ENCODE assay signal across 8 mouse cellular contexts in genomic region chr11:48823536-48823972, GRCm38 (mm10). TPM values are rescaled to one million over a fixed set of nuclear protein-coding genes. Genes with fewer than 3 reads are reported as not detected.
A peak's percentile ranks its signal among the peaks of the same experiment; 100 is the strongest.
DNase-seq lines count a peak whose midpoint lies in the region; ATAC-seq and TF ChIP-seq lines count a peak whose summit lies in the region.

No protein-coding gene starts in this region.

- no peak for DNase-seq in G1E (ENCODE audit: low spot score)
- peak; percentile 30 for DNase-seq in left cerebral cortex, postnatal 4 days
- DNase-seq in spleen, adult 12 weeks (ENCODE audit: low spot score): peak; percentile 76
- no peak for DNase-seq in urinary bladder, adult 2 months (ENCODE audit: low spot score)

- TF ChIP-seq CTCF in G1E (IDR thresholded peaks at IDR 0.05; ENCODE audit: low read depth, low read length): no peak
- TF ChIP-seq CTCF in bone marrow, adult 2 months (IDR thresholded peaks at IDR 0.05; ENCODE audit: control insufficient read depth, insufficient read depth, low read length): no peak

- H3K4me1 ChIP-seq in G1E (ENCODE audit: insufficient read depth, low read depth, low read length): peaks cover 48% of the 10 kb centered on the region
- H3K4me1 ChIP-seq in bone marrow, adult 2 months (ENCODE audit: control insufficient read depth, insufficient read depth, low read length): no peaks in the 10 kb centered on the region; the same call in 1 of the 2 replicates

- H3K27ac ChIP-seq in bone marrow, adult 2 months (ENCODE audit: control insufficient read depth, insufficient read depth, low read depth, low read length, poor library complexity): no peak overlapping the region

- no peaks in the 10 kb centered on the region for H3K27me3 ChIP-seq in G1E (ENCODE audit: insufficient read depth, low read length)

- H3K4me3 ChIP-seq in G1E (ENCODE audit: low read depth, low read length): peak overlapping the region; percentile 55; the same call in 1 of the 2 replicates
- peak overlapping the region; percentile 24 for H3K4me3 ChIP-seq in bone marrow, adult 2 months (replicated peaks; ENCODE audit: control insufficient read depth, low read depth, low read length)

- intact Hi-C loops in left cerebral cortex, postnatal 4 days (cut with DNase I): loop anchor here (2.0 to 5.0 kb wide), 2 partner anchors 13 to 34 kb away; no protein-coding TSS in a partner anchor

- no peaks in the 10 kb centered on the region for H3K36me3 ChIP-seq in G1E (replicated peaks)

- no peak for TF ChIP-seq POLR2A in bone marrow, adult 2 months (IDR thresholded peaks at IDR 0.05; ENCODE audit: borderline replicate concordance, control insufficient read depth, low read depth, low read length)

- H3K9me3 ChIP-seq in G1E (replicated peaks): peaks cover 5% of the 10 kb centered on the region

- 1% methylated on average over 15 of the region's 15 CpGs for WGBS in bone marrow, adult 2 months

- ATAC-seq in G1E (ENCODE audit: extremely low read depth, insufficient number of reproducible peaks, low FRiP score, poor library complexity, severe bottlenecking): peak; percentile 36; the same call in 1 of the 2 replicates
- ATAC-seq in erythroblast, adult 5-6 weeks (replicated peaks; ENCODE audit: low FRiP score, poor library complexity, severe bottlenecking): peak; percentile 61
- peak; percentile 51 to 76 for ATAC-seq in hematopoietic stem cell, adult 5-6 weeks (replicated peaks in 1 of 2; ENCODE audit: insufficient read depth in 1 of 2, low FRiP score in 2 of 2, low TSS enrichment in 1 of 2, low read depth in 1 of 2, poor library complexity in 2 of 2, severe bottlenecking in 2 of 2)
- peak; percentile 75 for ATAC-seq in megakaryocyte-erythroid progenitor cell, adult 5-6 weeks (replicated peaks; ENCODE audit: low FRiP score, low TSS enrichment, poor library complexity, severe bottlenecking)

RNA-seq across cellular contexts. Expression of gene Trim7, which starts 2.4 kb away (rescaled TPM):
- total RNA-seq in G1E (2014; fragmentation: Nextera tagmentation) (1.2 and 4.0 TPM in 2 replicates), G1E (2017) (2.3 and 3.0 TPM in 2 replicates)
- 0.59 and 0.67 TPM in 2 replicates for polyA plus RNA-seq in G1E (2012)
- 8.4 and 14.4 TPM in 2 replicates for polyA plus RNA-seq in bone marrow, adult 2 months (2011; ENCODE audit: insufficient read depth, insufficient read length, low replicate concordance, missing spikeins)
- not detected in 2 replicates for total RNA-seq in erythroblast, adult 5-6 weeks (2015; ENCODE audit: low replicate concordance)
- 0.42 TPM in 1 of 2 replicates, not detected in the other for total RNA-seq in erythroblast, adult 5-6 weeks (2017; ENCODE audit: low replicate concordance)
- total RNA-seq in hematopoietic stem cell, adult 5-6 weeks (2017): 0.19 and 4.3 TPM in 2 replicates
- 10 to 100 TPM in 1 of 2 experiments, 1 to 10 TPM in 1; 9.4 to 12.4 TPM for total RNA-seq in left cerebral cortex, postnatal 4 days (2021)
- 0.84 TPM in 1 of 2 replicates, not detected in the other for total RNA-seq in megakaryocyte-erythroid progenitor cell, adult 5-6 weeks (2014; fragmentation: Nextera tagmentation)
- total RNA-seq in megakaryocyte-erythroid progenitor cell, adult 5-6 weeks (2017): 0.75 and 0.80 TPM in 2 replicates
- polyA plus RNA-seq in urinary bladder, adult 2 months (2012; rRNA removed): 14.9 and 16.1 TPM in 2 replicates

RNA-seq across cellular contexts. Expression of gene Gm12184, which starts 2.9 kb away (rescaled TPM):
- 22.1 and 22.5 TPM in 2 replicates for total RNA-seq in G1E (2014; fragmentation: Nextera tagmentation)
- 15.3 and 16.3 TPM in 2 replicates for total RNA-seq in G1E (2017)
- 47.2 and 49.5 TPM in 2 replicates for polyA plus RNA-seq in G1E (2012)
- 43.1 and 76.8 TPM in 2 replicates for polyA plus RNA-seq in bone marrow, adult 2 months (2011; ENCODE audit: insufficient read depth, insufficient read length, low replicate concordance, missing spikeins)
- 3.1 TPM in 1 of 2 replicates, not detected in the other for total RNA-seq in erythroblast, adult 5-6 weeks (2015; ENCODE audit: low replicate concordance)
- total RNA-seq in erythroblast, adult 5-6 weeks (2017; ENCODE audit: low replicate concordance): 0.68 and 5.3 TPM in 2 replicates
- total RNA-seq in hematopoietic stem cell, adult 5-6 weeks (2017): 19.9 and 23.2 TPM in 2 replicates
- 1 to 10 TPM in 1 of 2 experiments, under 1 TPM in 1; 0.89 to 2.4 TPM for total RNA-seq in left cerebral cortex, postnatal 4 days (2021)
- 10.6 and 12.0 TPM in 2 replicates for total RNA-seq in megakaryocyte-erythroid progenitor cell, adult 5-6 weeks (2014; fragmentation: Nextera tagmentation)
- 6.7 and 9.1 TPM in 2 replicates for total RNA-seq in megakaryocyte-erythroid progenitor cell, adult 5-6 weeks (2017)
- 20.8 and 23.2 TPM in 2 replicates for polyA plus RNA-seq in urinary bladder, adult 2 months (2012; rRNA removed)

RNA-seq across cellular contexts. Expression of gene Trim41, which starts 6.4 kb away (rescaled TPM):
- total RNA-seq in G1E (2014; fragmentation: Nextera tagmentation) (13.8 and 20.2 TPM in 2 replicates), G1E (2017) (55.5 and 56.5 TPM in 2 replicates)
- 50.4 and 56.6 TPM in 2 replicates for polyA plus RNA-seq in G1E (2012)
- 39.7 and 51.0 TPM in 2 replicates for polyA plus RNA-seq in bone marrow, adult 2 months (2011; ENCODE audit: insufficient read depth, insufficient read length, low replicate concordance, missing spikeins)
- 3.3 and 12.7 TPM in 2 replicates for total RNA-seq in erythroblast, adult 5-6 weeks (2015; ENCODE audit: low replicate concordance)
- total RNA-seq in erythroblast, adult 5-6 weeks (2017; ENCODE audit: low replicate concordance): 17.6 and 19.5 TPM in 2 replicates
- total RNA-seq in hematopoietic stem cell, adult 5-6 weeks (2017): 54.7 and 74.2 TPM in 2 replicates
- 10 to 100 TPM; 53.6 to 54.3 TPM for total RNA-seq in left cerebral cortex, postnatal 4 days (2021)
- 16.0 and 19.8 TPM in 2 replicates for total RNA-seq in megakaryocyte-erythroid progenitor cell, adult 5-6 weeks (2014; fragmentation: Nextera tagmentation)
- 18.6 and 64.6 TPM in 2 replicates for total RNA-seq in megakaryocyte-erythroid progenitor cell, adult 5-6 weeks (2017)
- 34.8 and 37.5 TPM in 2 replicates for polyA plus RNA-seq in urinary bladder, adult 2 months (2012; rRNA removed)

RNA-seq across cellular contexts. Expression of gene Rack1, which starts 23.4 kb away (rescaled TPM):
- total RNA-seq in G1E (2014; fragmentation: Nextera tagmentation) (2,186 and 2,188 TPM in 2 replicates), G1E (2017) (1,964 and 2,298 TPM in 2 replicates)
- polyA plus RNA-seq in G1E (2012): 2,955 and 7,700 TPM in 2 replicates
- 1,856 and 2,313 TPM in 2 replicates for polyA plus RNA-seq in bone marrow, adult 2 months (2011; ENCODE audit: insufficient read depth, insufficient read length, low replicate concordance, missing spikeins)
- 613 and 630 TPM in 2 replicates for total RNA-seq in erythroblast, adult 5-6 weeks (2015; ENCODE audit: low replicate concordance)
- total RNA-seq in erythroblast, adult 5-6 weeks (2017; ENCODE audit: low replicate concordance): 242 and 301 TPM in 2 replicates
- total RNA-seq in hematopoietic stem cell, adult 5-6 weeks (2017): 1,452 and 1,675 TPM in 2 replicates
- total RNA-seq in left cerebral cortex, postnatal 4 days (2021): 100 to 1,000 TPM; 486 to 572 TPM
- 2,653 and 3,048 TPM in 2 replicates for total RNA-seq in megakaryocyte-erythroid progenitor cell, adult 5-6 weeks (2014; fragmentation: Nextera tagmentation)
- 1,625 and 1,902 TPM in 2 replicates for total RNA-seq in megakaryocyte-erythroid progenitor cell, adult 5-6 weeks (2017)
- 1,217 and 1,275 TPM in 2 replicates for polyA plus RNA-seq in urinary bladder, adult 2 months (2012; rRNA removed)

RNA-seq across cellular contexts. Expression of gene Irgm1, which starts 47.9 kb away (rescaled TPM):
- total RNA-seq in G1E (2014; fragmentation: Nextera tagmentation) (39.3 and 44.2 TPM in 2 replicates), G1E (2017) (73.5 and 75.4 TPM in 2 replicates)
- 2.3 and 2.9 TPM in 2 replicates for polyA plus RNA-seq in G1E (2012)
- 15.8 and 21.3 TPM in 2 replicates for polyA plus RNA-seq in bone marrow, adult 2 months (2011; ENCODE audit: insufficient read depth, insufficient read length, low replicate concordance, missing spikeins)
- 54.8 and 67.1 TPM in 2 replicates for total RNA-seq in erythroblast, adult 5-6 weeks (2015; ENCODE audit: low replicate concordance)
- 58.3 and 69.6 TPM in 2 replicates for total RNA-seq in erythroblast, adult 5-6 weeks (2017; ENCODE audit: low replicate concordance)
- 85.2 and 86.7 TPM in 2 replicates for total RNA-seq in hematopoietic stem cell, adult 5-6 weeks (2017)
- 1 to 10 TPM; 1.4 TPM for total RNA-seq in left cerebral cortex, postnatal 4 days (2021)
- total RNA-seq in megakaryocyte-erythroid progenitor cell, adult 5-6 weeks (2014; fragmentation: Nextera tagmentation): 37.4 and 43.3 TPM in 2 replicates
- 53.9 and 61.5 TPM in 2 replicates for total RNA-seq in megakaryocyte-erythroid progenitor cell, adult 5-6 weeks (2017)
- polyA plus RNA-seq in urinary bladder, adult 2 months (2012; rRNA removed): 30.5 and 54.8 TPM in 2 replicates

Comparison
In these comparisons a context has a peak if more than half of its experiments do, and no peak if none do; other contexts are left out.
1. DNase-seq: peak in left cerebral cortex, postnatal 4 days (single experiment) and spleen, adult 12 weeks (single experiment); none in G1E (single experiment) and urinary bladder, adult 2 months (single experiment).
2. Peak in every context shown above with its lines, with median percentiles within 50 percentile points of each other: ATAC-seq.